Comparison of ENCODE assay signal across 8 mouse cellular contexts in genomic region chr13:23582219-23583056, GRCm38 (mm10). TPM values are rescaled to one million over a fixed set of nuclear protein-coding genes. Genes with fewer than 3 reads are reported as not detected.
A peak's percentile ranks its signal among the peaks of the same experiment; 100 is the strongest.
DNase-seq lines count a peak whose midpoint lies in the region; ATAC-seq and TF ChIP-seq lines count a peak whose summit lies in the region.

No protein-coding gene starts in this region.

- H3K9me3 ChIP-seq in heart, embryonic 11.5 days (replicated peaks; ENCODE audit: control insufficient read depth, low read length), result no peaks in the 10 kb centered on the region
- no peaks in the 10 kb centered on the region for H3K9me3 ChIP-seq in MEL (replicated peaks; ENCODE audit: insufficient read depth, low read length)
- H3K9me3 ChIP-seq in forebrain, embryonic 15.5 days, result no peaks in the 10 kb centered on the region
- no peaks in the 10 kb centered on the region for H3K9me3 ChIP-seq in liver, embryonic 15.5 days (replicated peaks)

- no peak for ATAC-seq in heart, embryonic 11.5 days (replicated peaks; ENCODE audit: insufficient number of reproducible peaks, low FRiP score, low TSS enrichment)
- ATAC-seq in forebrain, embryonic 15.5 days (replicated peaks), result no peak
- ATAC-seq in liver, embryonic 15.5 days (ENCODE audit: insufficient read depth), result peak; percentile 1; the same call in 1 of the 2 replicates

- peak overlapping the region; percentile 91 for H3K27ac ChIP-seq in heart, embryonic 11.5 days (ENCODE audit: low read depth, low read length)
- H3K27ac ChIP-seq in MEL (ENCODE audit: control insufficient read depth, low read depth, low read length), result peak overlapping the region; percentile 83
- peak overlapping the region; percentile 97 for H3K27ac ChIP-seq in forebrain, embryonic 15.5 days (replicated peaks)
- peak overlapping the region; percentile 97 for H3K27ac ChIP-seq in liver, embryonic 15.5 days (replicated peaks)

- no peaks in the 10 kb centered on the region for H3K36me3 ChIP-seq in heart, embryonic 11.5 days (ENCODE audit: control insufficient read depth, insufficient read depth, low read length)
- peaks cover 0 to 45% of the 10 kb centered on the region in 2 experiments; a peak in 2 of 4 replicates for H3K36me3 ChIP-seq in MEL (ENCODE audit: control insufficient read depth in 1 of 2, insufficient read depth in 2 of 2, low read length in 2 of 2)
- H3K36me3 ChIP-seq in forebrain, embryonic 15.5 days, result no peaks in the 10 kb centered on the region
- no peaks in the 10 kb centered on the region for H3K36me3 ChIP-seq in liver, embryonic 15.5 days (replicated peaks)

- peak overlapping the region; percentile 84 for H3K9ac ChIP-seq in heart, embryonic 11.5 days (ENCODE audit: low read depth, low read length)
- peak overlapping the region; percentile 80 for H3K9ac ChIP-seq in MEL (ENCODE audit: control insufficient read depth, low read depth, low read length, poor library complexity, severe bottlenecking)
- peak overlapping the region; percentile 61 for H3K9ac ChIP-seq in forebrain, embryonic 15.5 days (replicated peaks)
- H3K9ac ChIP-seq in liver, embryonic 15.5 days, result peak overlapping the region; percentile 78

- H3K79me2 ChIP-seq in MEL (ENCODE audit: control insufficient read depth, insufficient read depth, low read length, poor library complexity), result no peaks in the 10 kb centered on the region; the same call in 1 of the 2 replicates

- TF ChIP-seq EP300 in MEL (IDR thresholded peaks at IDR 0.05; ENCODE audit: low read depth in 1 of 2, low read length in 2 of 2), result no peak

- TF ChIP-seq RAD21 in MEL (IDR thresholded peaks at IDR 0.05; ENCODE audit: low read depth, low read length), result no peak

- DNase-seq in heart, adult 18-20 months, result no peak
- peak; percentile 64 for DNase-seq in MEL (ENCODE audit: low read depth, low spot score)
- DNase-seq in left cerebral cortex, postnatal 10 days (ENCODE audit: extremely low spot score in 1 of 2, low spot score in 2 of 2), result no peak
- no peak for DNase-seq in gastrocnemius, postnatal 25 days
- no peak for DNase-seq in kidney, postnatal 10 days

- peak overlapping the region; percentile 85 for H3K4me2 ChIP-seq in heart, embryonic 11.5 days
- H3K4me2 ChIP-seq in forebrain, embryonic 15.5 days (replicated peaks), result peak overlapping the region; percentile 79
- H3K4me2 ChIP-seq in liver, embryonic 15.5 days, result peak overlapping the region; percentile 74

- TF ChIP-seq CTCF in MEL (IDR thresholded peaks at IDR 0.05 in 2 of 3, conservative IDR thresholded peaks at IDR 0.05 in 1 of 3; ENCODE audit: control insufficient read depth in 1 of 3, insufficient read depth in 1 of 3, low read depth in 2 of 3, low read length in 3 of 3, poor library complexity in 1 of 3, severe bottlenecking in 1 of 3), result no peak

- TF ChIP-seq POLR2A in MEL (IDR thresholded peaks at IDR 0.05; ENCODE audit: control insufficient read depth in 1 of 2, insufficient read depth in 1 of 2, low read depth in 1 of 2, low read length in 2 of 2, poor library complexity in 1 of 2), result peak in 1 of 2 experiments; percentile 6; a peak in 1 of 4 replicates

- H3K4me1 ChIP-seq in heart, embryonic 11.5 days (ENCODE audit: control insufficient read depth, insufficient read depth, low read length), result peaks cover 18% of the 10 kb centered on the region; the same call in 1 of the 2 replicates
- peaks cover 0 to 10% of the 10 kb centered on the region in 2 experiments; a peak in 2 of 4 replicates for H3K4me1 ChIP-seq in MEL (ENCODE audit: control insufficient read depth in 1 of 2, insufficient read depth in 2 of 2, low read length in 2 of 2)
- H3K4me1 ChIP-seq in forebrain, embryonic 15.5 days, result peaks cover 50% of the 10 kb centered on the region
- H3K4me1 ChIP-seq in liver, embryonic 15.5 days (replicated peaks), result peaks cover 63% of the 10 kb centered on the region

- H3K27me3 ChIP-seq in heart, embryonic 11.5 days (ENCODE audit: control insufficient read depth, insufficient read depth, low read length), result no peaks in the 10 kb centered on the region
- H3K27me3 ChIP-seq in MEL (ENCODE audit: control insufficient read depth in 1 of 2, insufficient read depth in 2 of 2, low read length in 2 of 2), result no peaks in the 10 kb centered on the region
- H3K27me3 ChIP-seq in forebrain, embryonic 15.5 days, result no peaks in the 10 kb centered on the region
- no peaks in the 10 kb centered on the region for H3K27me3 ChIP-seq in liver, embryonic 15.5 days

- intact Hi-C loops in left cerebral cortex, postnatal 10 days (cut with DNase I), result loop anchor here (5.0 kb wide), 2 partner anchors 100 to 155 kb away; partner anchors contain the start of genes Hist1h1c, Hist1h2ac and Hist1h2bc

- peak overlapping the region; percentile 49 for H3K4me3 ChIP-seq in heart, embryonic 11.5 days (ENCODE audit: low read depth, low read length)
- peak overlapping the region in 1 of 2 experiments; percentile 21; a peak in 1 of 4 replicates for H3K4me3 ChIP-seq in MEL (ENCODE audit: control insufficient read depth in 1 of 2, insufficient read depth in 1 of 2, low read depth in 2 of 2, low read length in 2 of 2)
- peak overlapping the region; percentile 53 for H3K4me3 ChIP-seq in forebrain, embryonic 15.5 days
- peak overlapping the region; percentile 60 for H3K4me3 ChIP-seq in liver, embryonic 15.5 days (replicated peaks)

- WGBS in heart, embryonic 11.5 days (ENCODE audit: insufficient replicate concordance), result 11% methylated on average over 6 of the region's 6 CpGs
- WGBS in forebrain, embryonic 15.5 days, result 3% methylated on average over 6 of the region's 6 CpGs
- WGBS in liver, embryonic 15.5 days (ENCODE audit: insufficient replicate concordance), result 7% methylated on average over 6 of the region's 6 CpGs

TF ChIP-seq in MEL, 35 proteins besides CTCF, POLR2A, EP300 and RAD21 (continues in another document):
- TF ChIP-seq MEF2A (IDR thresholded peaks at IDR 0.05; ENCODE audit: extremely low read depth, insufficient replicate concordance, low read depth, low read length, poor library complexity, severe bottlenecking) (no peak), NELFE (IDR thresholded peaks at IDR 0.05; ENCODE audit: low read depth, low read length) (no peak), SMC3 (IDR thresholded peaks at IDR 0.05; ENCODE audit: low read depth, low read length) (no peak)

RNA-seq across cellular contexts. Expression of gene Hist1h4d, which starts 1.0 kb away (rescaled TPM):
- polyA plus RNA-seq in heart, embryonic 11.5 days (2014; fragmentation: Nextera tagmentation; extraction: Ambion mirVana), result 42.3 and 51.7 TPM in 2 replicates
- 10 to 100 TPM; 51.2 to 52.9 TPM for total RNA-seq in heart, adult 18-20 months (2021)
- 1,889 and 1,922 TPM in 2 replicates for total RNA-seq in MEL (2012; rRNA removed)
- polyA plus RNA-seq in MEL (2012; ENCODE audit: insufficient read depth in 1 of 2, insufficient read length in 2 of 2, low read depth in 1 of 2, low replicate concordance in 2 of 2, missing spikeins in 1 of 2), result 10 to 100 TPM in 1 of 2 experiments, not detected in 1; 11.7 TPM
- 76.0 and 88.6 TPM in 2 replicates for polyA plus RNA-seq in forebrain, embryonic 15.5 days (2015; fragmentation: Nextera tagmentation; extraction: Ambion mirVana)
- polyA plus RNA-seq in liver, embryonic 15.5 days (2015; fragmentation: Nextera tagmentation; extraction: Ambion mirVana), result 125 and 146 TPM in 2 replicates
- total RNA-seq in left cerebral cortex, postnatal 10 days (2021), result 100 to 1,000 TPM; 134 to 145 TPM
- total RNA-seq in gastrocnemius, postnatal 25 days (2021), result 10 to 100 TPM; 35.7 to 38.0 TPM

RNA-seq across cellular contexts. Expression of gene Hist1h3d, which starts 6.9 kb away (rescaled TPM):
- polyA plus RNA-seq in heart, embryonic 11.5 days (2014; fragmentation: Nextera tagmentation; extraction: Ambion mirVana), result 2.9 and 4.6 TPM in 2 replicates
- 1 to 10 TPM; 2.4 to 2.5 TPM for total RNA-seq in heart, adult 18-20 months (2021)
- 150 and 212 TPM in 2 replicates for total RNA-seq in MEL (2012; rRNA removed)
- 1 to 10 TPM in 1 of 2 experiments, not detected in 1; 1.4 TPM for polyA plus RNA-seq in MEL (2012; ENCODE audit: insufficient read depth in 1 of 2, insufficient read length in 2 of 2, low read depth in 1 of 2, low replicate concordance in 2 of 2, missing spikeins in 1 of 2)
- 4.5 and 5.1 TPM in 2 replicates for polyA plus RNA-seq in forebrain, embryonic 15.5 days (2015; fragmentation: Nextera tagmentation; extraction: Ambion mirVana)
- 6.0 and 7.4 TPM in 2 replicates for polyA plus RNA-seq in liver, embryonic 15.5 days (2015; fragmentation: Nextera tagmentation; extraction: Ambion mirVana)
- 1 to 10 TPM; 8.4 to 9.1 TPM for total RNA-seq in left cerebral cortex, postnatal 10 days (2021)
- total RNA-seq in gastrocnemius, postnatal 25 days (2021), result 1 to 10 TPM; 3.4 to 3.8 TPM

RNA-seq across cellular contexts. Expression of gene Hist1h2ad, which starts 8.3 kb away (rescaled TPM):
- 0.44 and 1.3 TPM in 2 replicates for polyA plus RNA-seq in heart, embryonic 11.5 days (2014; fragmentation: Nextera tagmentation; extraction: Ambion mirVana)
- 1 to 10 TPM; 2.0 to 4.1 TPM for total RNA-seq in heart, adult 18-20 months (2021)
- total RNA-seq in MEL (2012; rRNA removed), result 924 and 1,082 TPM in 2 replicates
- polyA plus RNA-seq in MEL (2012; ENCODE audit: insufficient read depth in 1 of 2, insufficient read length in 2 of 2, low read depth in 1 of 2, low replicate concordance in 2 of 2, missing spikeins in 1 of 2), result under 1 TPM in 1 of 2 experiments, not detected in 1; 0.14 TPM
- polyA plus RNA-seq in forebrain, embryonic 15.5 days (2015; fragmentation: Nextera tagmentation; extraction: Ambion mirVana), result 1.5 and 2.0 TPM in 2 replicates
- 3.6 and 4.1 TPM in 2 replicates for polyA plus RNA-seq in liver, embryonic 15.5 days (2015; fragmentation: Nextera tagmentation; extraction: Ambion mirVana)
- total RNA-seq in left cerebral cortex, postnatal 10 days (2021), result 1 to 10 TPM; 5.8 to 9.4 TPM
- total RNA-seq in gastrocnemius, postnatal 25 days (2021), result 1 to 10 TPM; 1.5 to 5.5 TPM

RNA-seq across cellular contexts. Expression of gene Hist1h2bf, which starts 8.4 kb away (rescaled TPM):
- polyA plus RNA-seq in heart, embryonic 11.5 days (2014; fragmentation: Nextera tagmentation; extraction: Ambion mirVana), result 1.3 and 2.6 TPM in 2 replicates
- total RNA-seq in heart, adult 18-20 months (2021), result 10 to 100 TPM; 10.2 to 10.9 TPM
- total RNA-seq in MEL (2012; rRNA removed), result 1,093 and 1,255 TPM in 2 replicates
- 1 to 10 TPM in 1 of 2 experiments, not detected in 1; 2.2 TPM for polyA plus RNA-seq in MEL (2012; ENCODE audit: insufficient read depth in 1 of 2, insufficient read length in 2 of 2, low read depth in 1 of 2, low replicate concordance in 2 of 2, missing spikeins in 1 of 2)
- polyA plus RNA-seq in forebrain, embryonic 15.5 days (2015; fragmentation: Nextera tagmentation; extraction: Ambion mirVana), result 1.6 and 2.9 TPM in 2 replicates
- 4.0 and 6.7 TPM in 2 replicates for polyA plus RNA-seq in liver, embryonic 15.5 days (2015; fragmentation: Nextera tagmentation; extraction: Ambion mirVana)
- 10 to 100 TPM; 38.1 to 39.3 TPM for total RNA-seq in left cerebral cortex, postnatal 10 days (2021)
- total RNA-seq in gastrocnemius, postnatal 25 days (2021), result 10 to 100 TPM; 10.4 TPM

RNA-seq across cellular contexts. Expression of gene Hist1h2bg, which starts 11.2 kb away (rescaled TPM):
- 2.3 and 6.5 TPM in 2 replicates for polyA plus RNA-seq in heart, embryonic 11.5 days (2014; fragmentation: Nextera tagmentation; extraction: Ambion mirVana)
- 10 to 100 TPM; 18.2 to 25.6 TPM for total RNA-seq in heart, adult 18-20 months (2021)
- total RNA-seq in MEL (2012; rRNA removed), result 2,580 and 3,348 TPM in 2 replicates
- 10 to 100 TPM in 1 of 2 experiments, not detected in 1; 14.7 TPM for polyA plus RNA-seq in MEL (2012; ENCODE audit: insufficient read depth in 1 of 2, insufficient read length in 2 of 2, low read depth in 1 of 2, low replicate concordance in 2 of 2, missing spikeins in 1 of 2)
- 4.7 and 5.6 TPM in 2 replicates for polyA plus RNA-seq in forebrain, embryonic 15.5 days (2015; fragmentation: Nextera tagmentation; extraction: Ambion mirVana)
- polyA plus RNA-seq in liver, embryonic 15.5 days (2015; fragmentation: Nextera tagmentation; extraction: Ambion mirVana), result 10.0 and 11.6 TPM in 2 replicates
- total RNA-seq in left cerebral cortex, postnatal 10 days (2021), result 100 to 1,000 TPM in 1 of 2 experiments, 10 to 100 TPM in 1; 94.0 to 103 TPM
- total RNA-seq in gastrocnemius, postnatal 25 days (2021), result 10 to 100 TPM; 24.4 to 24.5 TPM

Comparison
In these comparisons a context has a peak if more than half of its experiments do, and no peak if none do; other contexts are left out.
1. RNA of gene Hist1h4d, which starts 1.0 kb away (total RNA-seq): 1,889 to 1,922 TPM in MEL; 134 to 145 TPM in left cerebral cortex, postnatal 10 days, 51.2 to 52.9 TPM in heart, adult 18-20 months and 35.7 to 38.0 TPM in gastrocnemius, postnatal 25 days; every median in the first group is over 10 times any median in the second.
2. RNA of gene Hist1h3d, which starts 6.9 kb away (total RNA-seq): 150 to 212 TPM in MEL; 8.4 to 9.1 TPM in left cerebral cortex, postnatal 10 days, 3.4 to 3.8 TPM in gastrocnemius, postnatal 25 days and 2.4 to 2.5 TPM in heart, adult 18-20 months; every median in the first group is over 10 times any median in the second.
3. RNA of gene Hist1h2ad, which starts 8.3 kb away (total RNA-seq): 924 to 1,082 TPM in MEL; 5.8 to 9.4 TPM in left cerebral cortex, postnatal 10 days, 1.5 to 5.5 TPM in gastrocnemius, postnatal 25 days and 2.0 to 4.1 TPM in heart, adult 18-20 months; every median in the first group is over 10 times any median in the second.
4. Peak in every context shown above with its lines, with median percentiles within 50 percentile points of each other: H3K27ac ChIP-seq, H3K4me2 ChIP-seq and H3K9ac ChIP-seq.